Mouse (Mus musculus) CD4-positive, CD25-positive, alpha-beta regulatory T cell, adult 2 months (primary cell): ENCODE data around the gene Ccdc70.
"Not testable (repeated sequence)": the region's sequence is repeated elsewhere in the genome, so short reads cannot be mapped to it uniquely, and the experiment has no call there.

Experiments used
- DNase-seq: peaks from one replicate; pipeline ENCODE4 v3.0.0-alpha.2; 2012; ENCODE audit warnings: low read depth, low spot score

The Ccdc70 gene

DNA sequence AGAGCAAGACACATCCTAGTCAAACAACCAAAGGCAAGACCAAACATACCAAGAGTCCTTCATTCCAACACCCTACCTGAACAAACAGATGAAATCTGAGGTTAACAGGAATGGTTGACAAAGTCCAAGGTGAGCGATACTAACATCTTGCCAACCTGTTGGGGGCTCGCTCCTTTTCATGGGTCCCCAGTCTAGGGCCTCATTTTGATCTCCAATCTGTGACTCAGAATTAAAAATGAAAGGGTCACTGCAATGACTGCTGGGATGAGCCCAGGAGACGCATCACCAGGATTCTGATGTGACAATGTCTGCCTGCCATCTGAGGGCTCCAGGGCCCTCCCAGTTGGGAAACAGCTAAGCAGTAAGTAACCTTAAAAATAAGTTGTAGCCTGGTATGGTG lies at the start of gene Ccdc70:
Gene Ccdc70 (plus strand): TSS at position 301 of the 400 bp plus-strand sequence.
- DNase-seq: no peak

DNA sequence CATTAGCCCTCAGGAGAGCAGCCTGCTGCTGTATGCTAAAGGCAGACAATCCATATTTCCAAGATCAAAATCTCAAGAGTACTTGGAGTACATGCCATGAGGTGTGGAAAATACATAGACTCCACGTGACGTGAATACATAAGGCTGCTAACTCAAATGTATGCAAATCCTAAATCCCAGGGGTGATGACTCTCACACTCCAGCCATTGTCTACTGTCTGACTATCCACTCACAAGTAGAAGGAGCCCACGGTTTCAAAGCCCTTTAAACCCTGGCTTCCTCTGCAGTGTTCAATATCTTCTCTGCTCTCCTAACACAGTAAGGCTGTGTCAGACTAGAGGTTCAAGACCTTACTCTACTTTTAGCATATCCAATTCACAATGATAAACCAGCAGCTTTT lies 38.8 kb upstream of the Ccdc70 start:
- DNase-seq: not testable (repeated sequence)

DNA sequence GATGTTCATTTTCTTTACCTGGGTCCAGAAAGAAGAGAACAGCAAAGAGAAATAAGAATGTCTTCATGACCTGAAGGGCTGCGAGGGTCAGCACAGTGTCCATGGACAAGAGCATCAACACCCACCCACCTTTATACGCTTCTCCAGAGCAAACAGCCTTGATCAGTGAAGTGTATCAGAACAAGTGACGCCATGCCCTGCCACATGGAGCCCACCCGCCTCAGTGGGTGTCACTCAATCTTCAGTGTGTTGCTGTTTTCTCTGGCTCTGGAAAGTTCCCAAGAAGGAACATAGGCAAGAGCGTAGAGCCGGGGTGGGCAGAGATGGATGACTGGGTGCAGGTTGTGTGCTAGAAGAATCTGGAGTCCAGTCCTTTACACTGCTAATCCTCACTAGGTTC lies 37.0 kb upstream of the Ccdc70 start, which contains the start of gene Defb15:
Gene Defb15 (minus strand): TSS at position 101 of the 400 bp plus-strand sequence.
- no peak for DNase-seq

DNA sequence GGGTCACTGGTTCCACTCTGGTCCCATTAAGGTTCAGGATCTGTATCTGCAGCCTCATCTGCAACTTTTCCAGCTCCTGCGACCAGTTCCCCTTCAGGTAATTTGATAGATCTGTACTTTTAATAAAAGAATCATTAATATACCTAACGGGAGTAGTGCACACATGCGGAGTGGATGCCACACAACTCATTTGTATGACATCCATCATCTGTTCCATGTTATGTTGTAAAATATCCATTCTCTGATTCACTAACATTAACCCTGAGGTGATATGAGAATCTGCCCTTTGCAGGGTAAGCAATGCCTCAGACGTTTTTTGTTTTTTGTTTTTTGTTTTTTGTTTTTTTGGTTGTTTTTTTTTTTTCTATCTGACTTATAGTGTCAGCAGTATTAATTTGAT lies 31.5 kb upstream of the Ccdc70 start, which contains the start of gene Defb35:
Gene Defb35 (plus strand): TSS at position 301 of the 400 bp plus-strand sequence.
- DNase-seq: not testable (repeated sequence)

DNA sequence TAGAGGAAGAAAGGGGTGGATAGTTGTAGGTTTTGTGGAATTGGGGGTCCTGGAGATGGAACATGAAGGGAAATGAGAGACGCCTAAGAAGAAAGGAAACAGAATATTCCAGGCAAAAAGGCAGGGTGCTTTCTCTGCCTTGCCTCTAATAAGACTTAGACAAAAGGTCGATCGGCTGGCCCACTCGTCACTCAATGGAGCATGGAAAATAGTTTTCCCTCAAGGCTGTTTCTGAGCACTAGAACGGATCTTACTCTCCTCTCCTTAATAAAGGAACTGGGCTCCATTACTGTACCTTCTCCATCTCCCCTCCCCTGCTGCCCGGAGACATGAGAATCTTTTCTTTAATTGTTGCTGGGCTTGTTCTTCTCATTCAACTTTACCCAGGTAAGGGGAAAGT lies 23.1 kb upstream of the Ccdc70 start, which contains the start of gene Defb13:
Gene Defb13 (plus strand): TSS at position 301 of the 400 bp plus-strand sequence.
- DNase-seq: no peak

- DNase-seq: no peak
Observed at GRCm38 (mm10) chr8:21947311-21948017, 22.1 kb upstream of the Ccdc70 start.

DNA sequence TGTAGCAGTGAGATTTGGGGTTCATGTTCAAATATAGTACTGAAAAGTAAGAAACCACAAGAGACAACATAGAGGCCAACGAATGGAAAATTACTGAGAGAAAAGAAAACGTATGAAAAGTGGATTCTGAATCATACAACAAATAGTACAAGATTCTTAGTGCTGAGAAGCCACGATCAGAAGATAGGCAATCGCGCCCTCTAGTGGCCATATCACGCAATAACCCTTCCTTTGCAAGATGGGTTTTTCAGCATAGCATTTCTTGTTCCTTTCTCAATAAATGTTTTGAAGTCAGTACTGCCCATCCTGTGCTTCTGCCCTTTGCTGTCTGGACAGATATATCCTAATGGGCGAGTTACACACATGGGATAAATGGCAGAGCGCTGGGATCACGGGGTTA lies 14.3 kb upstream of the Ccdc70 start:
- DNase-seq: peak; percentile 38

GRCm38 (mm10) chr8:21956336-21956735 lies 13.2 kb upstream of the Ccdc70 start:
- no peak for DNase-seq

- no peak for DNase-seq
Observed at GRCm38 (mm10) chr8:21958414-21958813, 11.2 kb upstream of the Ccdc70 start, which contains the start of gene Fam90a1a. Gene Fam90a1a (plus strand): TSS chr8:21958714.

DNA sequence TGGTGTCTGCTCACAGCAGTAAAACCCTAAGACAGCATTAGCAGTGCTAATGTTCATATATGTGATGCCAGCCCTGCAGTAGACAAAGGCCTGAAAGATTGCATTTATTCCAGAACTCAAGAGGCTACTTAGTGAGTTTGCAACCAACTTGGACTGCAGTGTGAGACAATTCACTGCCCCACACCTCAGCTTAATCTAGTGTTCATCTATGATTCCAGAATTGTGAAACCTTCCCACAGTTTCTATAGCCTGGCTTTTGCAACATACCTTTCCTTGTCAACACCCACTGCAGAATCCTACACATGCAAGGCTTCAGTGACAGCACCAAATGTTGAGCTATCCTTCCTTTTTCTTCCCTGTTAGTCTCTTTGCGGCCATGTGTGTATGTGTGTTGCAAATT lies 2.9 kb upstream of the Ccdc70 start:
- no peak for DNase-seq

GRCm38 (mm10) chr8:21978193-21978592 lies 8.6 kb downstream of the Ccdc70 start:
- DNase-seq: no peak

DNA sequence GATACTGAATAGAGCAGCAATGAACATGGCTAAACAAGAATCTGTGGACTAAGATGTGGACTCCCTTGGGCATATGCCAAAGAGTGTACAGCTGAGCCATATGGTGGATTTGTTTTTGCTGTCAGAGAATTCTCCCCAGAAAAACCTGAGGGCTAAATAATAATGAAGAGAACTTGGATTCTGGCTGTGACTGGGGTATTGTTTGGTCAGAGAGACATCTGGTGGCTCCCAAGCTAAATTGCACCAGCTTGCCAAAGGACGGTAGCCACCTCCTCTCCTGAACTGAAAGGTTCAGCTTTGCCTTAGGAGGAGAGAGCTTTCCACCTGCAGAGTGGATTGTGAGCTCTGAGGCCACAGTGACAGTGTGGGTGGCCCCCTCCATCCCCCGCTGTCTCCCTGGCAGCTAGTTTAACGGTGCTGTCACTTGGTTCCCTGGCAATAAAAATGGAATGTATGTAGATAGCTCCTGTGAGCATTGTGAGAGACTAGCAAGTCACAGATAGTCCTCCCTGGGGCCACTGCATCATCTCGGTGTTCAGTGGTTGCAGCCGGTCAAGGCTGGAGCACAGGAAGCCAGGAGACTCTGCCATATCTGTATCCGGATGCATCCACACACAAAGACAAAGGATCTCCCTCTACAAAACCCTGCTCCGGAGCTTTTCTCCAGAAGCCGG lies 12.2 kb downstream of the Ccdc70 start:
- DNase-seq: no peak

DNA sequence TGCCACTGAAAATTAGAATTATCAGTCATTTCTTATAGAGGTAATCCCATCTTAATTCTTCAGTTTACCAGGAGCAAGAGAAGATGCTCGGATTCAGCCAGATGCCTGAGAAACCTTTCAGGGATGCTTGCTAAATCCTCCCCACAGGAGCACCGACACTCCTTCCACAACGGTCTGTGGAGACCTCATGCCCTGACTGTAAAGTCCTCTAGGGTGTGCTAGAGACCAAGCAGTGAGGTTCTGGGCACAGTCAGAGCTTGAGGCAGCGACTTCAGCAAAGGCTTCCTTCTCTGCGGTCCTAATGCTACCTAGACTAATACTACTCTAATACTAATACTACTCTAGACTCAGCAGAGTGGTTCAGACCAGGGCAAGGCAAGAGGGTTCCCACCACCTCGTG lies 22.6 kb downstream of the Ccdc70 start:
- peak; percentile 43 for DNase-seq

DNA sequence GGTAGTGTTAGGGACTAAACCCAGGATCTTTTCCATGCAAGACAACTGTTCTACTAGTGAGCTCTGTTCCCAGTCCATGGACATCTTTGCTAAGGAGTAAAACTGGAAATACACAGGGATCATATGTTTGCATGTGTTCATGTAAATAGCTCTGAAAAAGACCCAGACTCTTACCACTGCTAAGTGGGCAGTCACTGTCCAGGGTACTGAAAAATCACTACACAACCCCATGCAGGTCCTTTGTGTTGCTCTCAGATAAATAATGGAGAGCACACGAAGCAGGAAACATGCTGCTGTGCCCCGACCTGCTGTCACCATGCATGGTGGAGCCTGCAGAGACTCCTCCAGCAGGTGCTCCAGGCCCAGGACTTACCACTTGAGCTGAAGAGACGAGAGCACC lies 25.6 kb downstream of the Ccdc70 start:
- DNase-seq: no peak

GRCm38 (mm10) chr8:22004750-22005522 lies 35.4 kb downstream of the Ccdc70 start:
- no peak for DNase-seq

- no peak for DNase-seq
Observed at GRCm38 (mm10) chr8:22006423-22006822, 36.8 kb downstream of the Ccdc70 start.

GRCm38 (mm10) chr8:22009403-22009802 lies 39.8 kb downstream of the Ccdc70 start:
- no peak for DNase-seq

DNA sequence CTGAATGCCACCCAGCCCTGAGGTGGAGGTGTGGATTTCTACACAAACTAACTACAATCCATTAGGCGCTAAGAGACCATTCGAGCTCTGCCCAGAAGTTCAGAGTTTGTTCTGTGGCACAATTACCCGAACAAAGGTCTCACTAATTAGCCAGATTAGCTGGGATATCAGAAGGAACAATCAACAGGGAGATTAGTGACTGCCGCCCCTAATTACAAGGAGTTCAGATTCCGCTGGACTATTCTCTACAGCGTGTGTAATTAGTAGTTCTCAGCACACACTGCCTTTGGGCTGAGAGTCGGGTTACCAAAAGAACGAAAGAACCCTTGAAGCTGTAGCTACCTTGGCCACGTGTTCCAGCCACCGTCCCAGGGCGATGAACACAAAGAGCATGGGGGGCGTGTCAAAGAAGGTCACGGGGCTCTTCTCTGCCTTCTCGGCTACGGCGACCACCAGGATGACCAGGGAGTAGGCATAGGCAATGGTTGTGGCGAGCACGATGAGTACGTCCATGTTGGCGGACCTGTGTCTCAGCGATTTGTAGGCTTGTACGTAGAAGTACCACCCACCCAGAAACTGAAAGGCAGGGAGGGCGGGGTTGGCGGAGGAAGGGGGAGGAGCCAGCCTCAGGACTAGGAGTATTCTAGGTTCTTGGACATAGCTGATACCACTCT lies 43.6 kb downstream of the Ccdc70 start:
- DNase-seq: peak; percentile 12

DNA sequence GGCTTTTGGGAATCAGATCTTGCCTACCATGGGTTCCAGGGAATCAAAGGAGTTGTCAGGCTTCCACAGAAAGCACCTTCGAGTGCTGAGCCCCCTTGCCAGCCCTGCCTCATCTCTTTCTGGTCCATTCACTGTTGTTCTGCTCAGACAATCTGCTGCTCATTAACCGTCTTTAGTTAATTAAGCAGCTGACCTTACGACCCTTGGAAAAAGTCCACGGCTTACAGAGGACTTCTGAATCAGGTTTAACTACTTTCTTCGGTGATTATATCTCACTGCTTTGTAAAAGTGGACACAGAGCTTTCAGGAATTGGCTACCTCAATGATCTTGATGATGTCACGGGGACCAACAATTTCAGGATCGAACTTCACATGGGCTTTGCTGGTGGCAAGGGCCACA lies 48.2 kb downstream of the Ccdc70 start:
- DNase-seq: no peak

GRCm38 (mm10) chr8:22019498-22019897 lies 49.9 kb downstream of the Ccdc70 start:
- no peak for DNase-seq

GRCm38 (mm10) chr8:22022244-22022643 lies 52.7 kb downstream of the Ccdc70 start:
- no peak for DNase-seq
